Mouse (Mus musculus) T-helper 1 cell (primary cell): ENCODE measurements at regions not wholly inside any gene's neighbourhood (a gene's known extent, or its start where the extent isn't known, plus 50 kb on each side); places are given as distances from the start of the nearest gene placed in this dataset.

Source experiments
- in situ Hi-C: fragments of 300-600 bp; cut with MboI, MseI; formaldehyde crosslinking; loops from one replicate; pipeline ENCODE4 v1.15.1; 2025; ENCODE audit warnings: high pct_unique_total_duplicates

DNA sequence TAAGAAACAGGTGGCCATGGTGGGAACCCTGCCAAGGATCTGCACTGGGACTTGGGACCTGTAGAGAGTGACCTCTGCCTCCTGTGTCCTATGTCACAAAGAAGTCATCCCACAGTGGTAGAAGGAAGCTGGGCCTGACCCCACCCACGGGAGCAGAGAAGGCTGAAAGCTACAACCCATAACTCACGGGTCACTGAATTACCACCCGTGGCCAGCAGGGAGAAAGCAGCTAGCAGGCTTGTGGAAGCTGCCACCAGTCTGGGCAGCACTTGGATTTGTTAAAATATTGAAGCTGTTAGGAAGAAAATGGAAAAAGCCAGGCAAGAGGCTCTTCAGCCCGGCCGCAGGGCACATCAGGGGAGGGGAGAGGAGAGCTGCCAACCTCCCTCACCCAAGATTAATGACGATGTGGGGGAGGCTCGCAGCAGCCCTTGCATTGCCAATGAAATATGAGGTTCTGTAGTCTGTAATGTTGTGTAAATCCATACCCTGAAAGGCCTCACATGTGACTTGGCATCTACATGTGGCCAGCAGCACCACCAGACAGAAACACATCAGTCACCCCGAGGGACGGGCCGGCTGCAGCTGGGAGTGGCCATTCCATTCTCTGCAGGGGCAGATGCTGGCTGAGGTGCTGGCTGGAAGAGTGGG lies 94.5 kb downstream of the Olfm1 start:
- in situ Hi-C loops, result no loop called here

DNA sequence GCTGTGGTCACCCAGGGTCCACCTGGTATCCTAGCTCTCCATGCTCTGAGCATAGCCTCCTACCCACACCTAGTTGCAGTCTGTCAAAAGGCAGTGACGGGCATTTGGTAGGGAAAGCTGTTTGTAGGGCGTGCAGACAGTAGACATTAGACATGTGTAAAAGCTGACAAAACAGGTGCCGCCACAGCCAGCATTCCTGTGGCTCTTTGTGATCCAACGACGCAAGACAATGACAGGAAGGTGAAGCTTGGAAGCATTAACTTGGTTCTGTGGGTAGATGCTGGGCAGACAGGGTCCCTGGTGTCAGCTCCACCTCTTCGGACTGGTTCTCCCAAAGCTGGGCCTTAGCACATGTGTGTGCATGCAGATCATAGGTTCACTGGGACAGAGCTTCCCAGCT lies 96.5 kb downstream of the Olfm1 start:
- in situ Hi-C loops, result no loop called here

DNA sequence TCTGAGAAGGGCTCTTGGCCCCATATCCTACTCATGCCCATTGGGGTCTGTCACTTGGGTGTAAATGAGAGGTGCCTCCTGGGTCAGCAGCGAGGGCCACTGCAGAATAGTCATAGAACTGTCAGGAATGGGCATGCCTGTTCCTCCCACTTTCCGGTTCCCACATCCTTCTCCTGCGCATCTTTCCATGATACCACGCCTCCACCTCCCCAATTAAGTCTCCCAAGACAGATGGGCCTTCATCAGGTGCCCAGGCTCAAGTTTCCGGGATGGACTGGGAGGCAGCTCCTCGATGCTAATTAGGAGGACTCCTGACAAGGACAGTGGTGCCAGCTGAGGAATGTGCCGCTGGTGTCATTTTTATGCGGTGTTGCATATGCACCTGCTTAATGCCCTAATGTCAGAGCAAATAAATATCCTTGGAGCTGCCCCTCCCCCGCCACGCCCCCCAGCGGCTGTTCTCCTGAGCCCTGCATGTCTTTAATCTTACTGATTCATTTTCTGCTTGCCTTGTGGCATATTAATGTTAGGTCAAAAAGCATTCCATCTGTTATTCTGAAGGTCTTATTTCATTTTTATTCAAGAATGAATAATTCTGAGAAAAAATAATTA lies 97.2 kb downstream of the Olfm1 start:
- in situ Hi-C loops, result no loop called here

DNA sequence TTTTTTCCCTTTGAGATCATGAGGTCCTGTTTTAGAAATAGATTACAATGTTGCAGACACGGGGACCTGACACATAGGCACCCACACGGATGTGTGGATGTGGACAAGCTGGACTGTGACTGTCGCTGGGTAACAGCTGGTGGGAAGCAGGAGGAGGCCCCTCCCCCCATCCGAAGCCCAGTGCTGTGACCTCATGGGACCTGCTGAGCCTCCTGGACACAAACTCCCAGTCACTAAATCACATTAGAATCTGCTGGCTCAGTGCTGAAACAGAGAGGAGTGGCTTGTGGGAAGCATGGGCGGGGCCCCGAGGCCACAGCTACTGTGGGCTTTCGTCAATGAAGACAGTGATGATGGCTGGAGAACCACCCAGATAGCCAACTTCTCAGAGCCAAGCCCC lies 101.7 kb downstream of the Olfm1 start:
- in situ Hi-C loops, result no loop called here

DNA sequence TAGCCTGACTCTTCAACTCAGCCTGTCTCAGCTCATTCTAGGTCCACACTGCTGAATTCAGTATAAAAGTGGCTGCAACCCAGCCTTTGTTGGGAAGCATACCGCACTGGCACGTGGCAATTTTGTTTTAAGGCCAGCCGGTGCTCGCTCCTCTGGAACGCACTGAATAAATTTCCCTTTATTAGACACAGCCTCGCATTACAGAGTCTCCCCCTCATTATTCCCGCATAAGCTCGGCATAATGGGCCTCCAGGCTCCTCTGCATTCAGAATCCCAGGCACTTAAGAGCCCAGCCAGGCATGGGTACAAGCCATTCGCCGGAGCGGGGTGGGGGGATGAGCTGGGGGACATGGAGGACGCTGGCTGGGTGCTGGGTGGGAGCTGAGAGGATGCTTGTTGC lies 103.4 kb downstream of the Olfm1 start:
- in situ Hi-C loops, result no loop called here

DNA sequence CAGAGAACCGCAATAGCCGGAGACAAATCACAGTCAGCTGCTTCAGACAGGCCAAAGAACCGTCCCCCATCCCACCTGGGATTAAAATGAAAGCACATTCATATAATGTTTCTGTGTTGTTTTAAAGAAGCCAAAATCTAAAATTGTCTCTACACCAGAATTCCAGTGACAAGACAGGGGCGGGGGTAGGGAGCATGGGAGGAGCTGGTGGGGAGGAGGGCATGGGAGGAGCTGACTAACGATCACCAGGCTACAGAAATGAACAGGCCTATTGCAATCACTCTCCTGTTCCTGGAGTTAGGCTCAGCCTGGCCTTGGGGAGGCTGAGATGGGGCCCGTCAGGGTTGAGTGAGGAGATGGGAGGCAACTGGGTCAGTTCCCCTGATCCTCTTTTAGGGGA lies 105.9 kb downstream of the Olfm1 start:
- in situ Hi-C loops, result no loop called here

DNA sequence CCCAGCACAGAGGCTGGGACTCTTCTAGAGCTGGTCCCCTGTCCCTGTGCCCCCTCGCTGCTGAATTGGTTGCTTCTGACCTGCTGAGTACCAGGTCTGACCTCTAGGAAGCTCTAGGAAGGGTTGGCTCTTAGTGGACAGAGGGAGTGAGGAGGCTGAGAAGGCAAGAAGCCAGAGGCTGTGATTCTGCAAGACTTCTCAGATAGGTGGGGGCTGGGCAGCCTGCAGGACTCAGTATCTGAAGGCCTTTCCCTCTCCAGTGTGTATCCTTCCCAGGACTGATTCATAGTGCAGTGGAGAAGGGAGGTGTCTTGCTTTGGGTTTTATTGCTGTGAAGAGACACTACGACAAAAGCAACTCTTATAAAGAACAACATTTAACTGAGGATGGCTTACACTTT lies 106.6 kb downstream of the Olfm1 start:
- in situ Hi-C loops, result no loop called here

DNA sequence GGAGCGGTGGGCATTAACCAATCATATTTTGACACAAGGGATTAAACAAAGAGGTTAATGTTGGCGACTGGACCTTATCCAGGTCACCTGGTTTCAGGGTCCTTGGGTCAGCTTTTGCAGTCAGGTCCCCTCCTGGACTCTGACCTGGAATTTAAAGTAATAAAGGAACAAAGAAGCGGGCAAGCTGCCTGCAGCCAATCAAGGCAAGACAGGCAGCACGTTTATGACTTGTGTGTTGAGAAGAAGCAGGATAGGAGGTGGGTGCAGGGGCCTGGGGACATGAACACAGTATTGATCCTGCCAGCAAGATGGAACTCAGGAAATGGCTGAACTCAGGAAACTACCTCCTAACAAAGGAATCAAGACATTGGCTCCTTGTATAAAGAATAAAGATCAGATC lies 108.5 kb downstream of the Olfm1 start:
- in situ Hi-C loops, result no loop called here

DNA sequence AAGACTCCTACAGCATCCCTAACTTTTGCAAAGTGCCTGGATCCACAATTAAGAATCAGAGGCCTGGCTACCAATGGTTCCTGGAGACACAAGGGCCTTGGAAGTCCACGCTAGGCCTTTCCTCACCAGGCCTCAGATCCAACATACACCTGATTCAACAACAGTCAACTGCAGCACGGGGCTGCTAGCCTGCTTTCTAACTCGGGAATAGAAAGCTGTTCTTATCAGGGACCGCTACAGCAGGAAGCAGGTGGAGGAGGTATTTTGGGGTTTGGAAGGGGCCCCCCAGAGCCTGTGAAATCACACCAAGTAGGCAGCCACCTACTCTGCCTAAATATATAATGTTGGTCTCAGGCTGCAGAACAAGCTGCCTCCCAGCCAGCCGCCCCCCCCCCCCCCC lies 111.1 kb downstream of the Olfm1 start:
- in situ Hi-C loops, result no loop called here

DNA sequence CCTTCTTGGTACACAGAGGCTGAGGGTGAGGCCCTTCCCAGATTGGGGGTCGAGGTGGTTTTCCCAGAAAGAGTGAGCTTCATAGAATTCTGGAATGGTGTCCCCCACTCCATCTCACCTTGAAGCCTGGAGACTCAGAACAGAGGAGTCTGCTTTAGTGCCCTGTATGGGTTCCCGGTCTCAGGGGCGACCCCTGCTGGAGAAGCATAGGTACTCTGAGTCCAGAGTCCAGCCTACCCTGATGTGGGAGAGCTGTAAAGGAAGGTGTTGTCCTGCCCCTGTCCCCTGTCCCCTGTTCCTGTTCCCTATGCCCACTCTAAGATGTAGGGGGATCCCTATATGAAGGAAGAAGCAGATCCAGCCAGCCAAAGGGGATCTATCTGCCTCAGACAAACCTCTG lies 111.9 kb downstream of the Olfm1 start:
- in situ Hi-C loops, result loop anchor here (5.0 kb wide), 1 partner anchor 102 kb away; no protein-coding TSS in a partner anchor

DNA sequence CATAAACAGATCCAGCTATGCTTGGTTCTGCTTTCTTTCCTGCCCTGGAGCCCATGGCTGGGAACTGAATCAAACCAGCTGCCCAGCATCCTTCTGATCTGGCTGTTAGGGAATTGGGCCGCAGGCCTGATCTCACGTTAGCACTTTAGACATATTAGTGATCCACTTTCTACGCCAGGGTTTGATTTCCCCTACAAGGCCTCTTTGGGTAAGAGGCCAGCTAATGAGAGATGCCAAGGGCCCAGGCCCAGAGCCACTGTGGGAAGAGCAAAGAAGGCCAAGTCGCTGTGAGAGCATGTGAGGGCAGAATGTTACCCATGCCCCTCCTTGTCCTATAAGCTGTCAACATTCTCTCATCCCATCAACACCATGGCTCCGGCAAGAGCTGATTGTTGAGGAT lies 116.3 kb downstream of the Olfm1 start:
- in situ Hi-C loops, result loop anchor here (5.0 kb wide), 1 partner anchor 107 kb away; no protein-coding TSS in a partner anchor

DNA sequence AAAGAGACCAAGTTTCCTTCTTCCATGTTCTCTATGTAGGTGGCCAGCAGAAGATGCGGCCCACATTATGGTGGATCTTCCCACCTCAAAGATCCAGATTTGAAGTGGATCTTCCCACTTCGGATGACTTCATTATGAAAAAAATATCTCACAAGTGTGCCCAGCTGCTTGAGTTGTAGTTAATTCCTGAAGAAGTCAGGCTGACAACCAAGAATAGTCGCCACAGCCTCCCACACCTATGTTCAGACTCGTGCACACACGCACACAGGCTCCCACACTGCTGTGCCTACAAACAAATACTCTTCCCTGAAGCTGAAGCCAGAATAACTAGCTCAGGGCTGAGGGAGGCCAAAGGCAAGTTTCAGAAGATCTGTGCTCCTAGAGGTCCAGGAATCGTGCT lies 119.4 kb downstream of the Olfm1 start:
- in situ Hi-C loops, result no loop called here

DNA sequence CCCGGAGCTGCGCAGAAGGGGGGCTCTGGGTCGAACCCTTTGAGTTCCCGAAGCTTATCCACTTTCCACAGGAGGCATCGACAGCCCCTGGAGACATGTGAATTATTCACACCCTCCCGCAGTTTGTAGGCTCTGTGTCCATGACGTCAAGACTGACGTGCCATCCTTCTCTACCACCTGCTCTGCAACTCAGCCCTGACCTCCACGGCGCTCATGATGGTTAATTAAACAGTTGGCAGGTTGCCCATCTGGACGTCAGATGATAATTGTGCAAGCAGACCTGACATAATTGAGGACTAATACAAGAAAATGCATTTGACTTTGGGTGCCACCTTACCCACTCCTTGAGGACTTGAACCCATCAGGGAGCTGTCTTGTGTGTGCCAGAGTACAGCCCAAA lies 121.1 kb upstream of the Ppp1r26 start:
- in situ Hi-C loops, result no loop called here

DNA sequence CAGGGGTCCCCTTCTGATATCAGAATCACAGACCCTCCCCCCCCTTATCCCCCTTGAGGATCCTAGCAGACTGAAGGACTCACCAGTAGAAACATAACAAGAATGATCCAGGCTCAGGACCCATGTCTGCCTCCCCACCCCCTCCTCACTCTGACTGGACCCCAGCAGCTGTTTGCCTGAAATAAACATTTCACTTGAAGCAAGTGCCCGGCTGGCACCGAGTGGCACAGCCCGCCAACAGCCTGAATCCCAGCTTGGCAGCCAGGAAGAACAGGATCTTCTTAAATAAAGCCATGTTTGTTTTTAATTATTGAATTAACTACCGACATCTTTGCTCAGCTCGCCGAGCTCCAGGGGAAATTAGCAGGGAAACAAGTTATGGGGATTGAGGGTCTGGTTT lies 120.5 kb upstream of the Ppp1r26 start:
- in situ Hi-C loops, result no loop called here

DNA sequence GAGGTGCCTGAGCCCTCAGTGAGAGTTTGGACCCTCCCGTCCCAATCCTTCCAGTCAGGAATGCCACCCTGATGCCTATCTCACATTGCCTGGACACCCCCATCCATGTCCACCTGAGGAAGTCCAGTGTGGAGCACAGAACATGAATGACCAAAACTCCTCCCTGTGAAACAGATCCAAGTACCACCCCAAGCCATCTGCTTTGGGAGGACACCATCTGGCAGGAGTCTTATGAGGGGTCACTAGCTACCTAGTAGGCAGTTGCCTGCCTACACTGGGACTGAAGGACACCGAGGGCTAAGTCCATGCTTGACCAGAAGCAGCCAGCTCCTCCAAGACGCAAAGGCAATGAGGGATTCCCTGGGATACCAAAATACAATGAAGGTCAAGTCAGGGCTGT lies 119.9 kb upstream of the Ppp1r26 start:
- in situ Hi-C loops, result no loop called here

DNA sequence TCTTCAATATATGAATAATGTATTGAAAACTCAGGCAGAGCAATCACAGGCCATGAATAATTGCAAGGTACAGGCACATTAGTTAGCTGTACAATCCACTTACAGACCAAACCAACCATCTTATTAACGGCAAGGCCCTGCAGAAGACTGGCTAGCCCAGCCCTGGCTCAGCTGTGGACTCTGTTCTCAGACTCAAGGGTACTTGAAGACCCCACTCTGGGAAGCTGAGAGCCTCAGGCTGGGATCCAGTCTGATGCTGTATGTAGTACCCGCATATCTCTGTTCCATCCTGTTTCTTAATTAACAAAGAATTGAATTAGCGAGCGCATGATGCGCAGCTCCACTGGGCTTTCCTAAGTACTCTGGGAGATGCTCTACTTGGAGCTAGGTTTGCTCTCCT lies 117.5 kb upstream of the Ppp1r26 start:
- in situ Hi-C loops, result no loop called here

DNA sequence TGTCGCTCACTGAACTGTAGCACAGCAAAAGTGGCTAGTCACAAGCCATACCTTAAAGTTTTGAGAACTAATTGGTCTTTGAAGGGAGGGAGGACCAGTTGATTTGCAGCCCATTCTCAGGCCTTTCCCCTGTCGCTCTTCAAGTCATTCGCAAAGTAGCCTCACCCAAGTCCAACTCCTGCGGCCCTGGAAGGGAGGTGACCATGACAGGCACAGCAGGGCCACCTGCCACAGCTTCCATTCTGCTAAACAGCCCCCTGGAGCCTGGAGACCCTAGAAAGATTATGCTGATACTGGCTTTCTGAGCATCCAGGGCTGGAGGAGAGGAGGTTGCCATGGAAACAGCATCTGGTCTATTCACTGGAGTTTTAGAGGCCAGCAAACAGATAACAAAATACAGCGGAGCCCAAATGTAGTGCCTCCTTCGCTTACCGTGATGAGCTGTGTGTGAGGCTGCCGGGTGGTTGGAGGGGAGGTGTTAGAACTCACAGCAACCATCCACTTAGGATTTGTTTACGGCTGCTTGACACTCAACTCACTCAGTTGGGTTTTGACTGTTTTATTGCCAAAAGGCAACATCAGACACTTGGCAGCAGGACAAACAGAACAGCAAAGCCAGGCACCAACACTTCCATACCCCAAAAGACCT lies 111.3 kb upstream of the Ppp1r26 start:
- in situ Hi-C loops, result no loop called here

DNA sequence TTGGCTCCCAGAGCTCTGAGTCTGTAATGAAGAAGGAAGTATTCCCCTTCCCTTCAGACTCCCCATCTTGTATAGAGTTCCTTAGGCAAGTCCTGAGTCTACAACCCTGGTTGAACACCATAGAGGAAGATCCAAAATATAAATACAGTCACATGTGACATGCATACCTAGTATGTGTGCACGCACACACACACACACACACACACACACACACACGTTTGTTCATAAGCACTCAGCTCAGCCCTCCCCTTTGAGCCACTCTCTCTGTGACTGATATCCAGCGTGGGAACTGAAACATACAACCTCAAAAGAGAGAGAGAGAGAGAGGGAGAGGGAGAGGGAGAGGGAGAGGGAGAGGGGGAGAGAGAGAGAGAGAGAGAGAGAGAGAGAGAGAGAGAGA lies 110.8 kb upstream of the Ppp1r26 start:
- in situ Hi-C loops, result no loop called here

DNA sequence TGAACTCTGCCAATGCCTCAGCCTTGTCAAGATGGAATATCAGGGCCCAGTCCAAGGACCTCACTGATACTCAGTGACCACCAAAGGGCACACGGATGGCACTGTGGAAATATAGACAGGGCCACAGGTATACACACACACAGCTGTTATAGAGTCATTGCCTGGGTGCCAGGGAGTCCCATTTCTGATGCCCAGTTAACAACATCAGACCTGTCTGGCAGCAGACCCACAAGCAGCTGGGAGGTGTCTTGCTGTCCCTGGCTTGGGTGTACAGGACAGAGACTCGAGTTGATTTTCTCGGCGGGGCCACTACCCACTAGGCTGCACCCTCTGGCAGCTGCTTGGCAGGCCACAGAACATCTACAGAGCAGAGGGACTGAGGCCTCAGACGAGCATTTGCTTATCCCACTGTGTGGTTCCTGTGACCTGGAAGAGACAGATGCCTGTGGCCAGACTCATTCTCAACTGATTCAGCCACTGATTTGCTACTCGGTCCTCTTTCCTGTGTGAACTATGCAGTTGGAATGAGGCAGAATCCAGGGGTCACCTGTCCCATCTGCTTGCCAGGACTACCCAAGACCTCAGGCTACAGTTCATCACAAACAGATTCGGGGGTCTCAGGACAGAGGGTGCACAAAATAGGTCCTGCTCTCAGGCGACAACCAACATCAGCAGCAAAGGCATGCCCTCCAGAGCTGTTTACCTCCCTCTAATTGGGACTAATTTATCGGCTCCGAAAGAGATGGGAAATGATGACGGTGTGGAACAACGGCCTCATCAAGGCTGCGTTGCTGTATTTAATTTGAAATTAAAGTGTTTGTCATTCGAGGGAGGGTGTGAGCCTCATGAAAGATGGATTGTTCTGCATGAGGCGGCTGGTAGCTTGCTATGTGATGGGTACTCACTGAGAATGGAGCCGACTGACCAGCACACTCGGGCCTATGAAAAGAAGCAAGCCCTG lies 110.0 kb upstream of the Ppp1r26 start:
- in situ Hi-C loops, result no loop called here

DNA sequence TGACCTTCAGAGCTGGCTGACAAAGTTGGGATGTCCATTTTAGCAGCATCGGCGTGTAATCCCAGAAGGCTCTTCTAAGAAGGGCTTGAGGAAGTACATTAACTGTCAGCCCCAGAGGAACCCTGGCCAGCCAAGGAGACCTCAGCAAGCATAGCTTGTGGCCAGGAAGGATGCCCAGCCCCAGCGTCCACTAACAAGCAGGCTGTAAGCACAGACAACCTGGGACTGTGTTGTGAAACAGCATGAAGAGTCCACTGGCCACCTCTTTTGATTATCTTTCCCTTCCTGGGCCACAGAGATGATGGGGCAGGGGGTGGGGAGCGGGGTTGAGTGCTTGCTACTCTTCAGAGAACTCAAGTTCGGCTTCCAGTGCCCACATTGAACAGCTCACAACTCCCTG lies 109.0 kb upstream of the Ppp1r26 start:
- in situ Hi-C loops, result no loop called here

DNA sequence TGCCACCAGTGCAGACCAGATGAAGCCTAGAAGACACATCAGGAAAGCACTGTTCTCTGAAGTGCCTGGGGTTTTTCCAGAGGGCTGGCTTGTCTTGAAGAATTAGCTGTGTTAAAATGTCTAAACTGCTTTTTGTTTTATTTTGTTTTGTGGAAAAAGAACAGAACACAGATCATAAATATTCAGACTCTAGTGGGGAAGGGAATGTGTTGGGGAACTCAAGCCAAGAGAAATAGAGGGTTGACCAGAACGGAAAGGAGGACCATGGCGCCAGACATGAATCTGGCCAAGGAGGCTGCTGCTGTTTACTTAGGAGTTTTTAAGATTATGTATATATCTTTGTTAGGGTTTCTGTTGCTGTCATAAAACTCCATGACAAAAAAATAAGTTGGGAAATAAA lies 105.3 kb upstream of the Ppp1r26 start:
- in situ Hi-C loops, result no loop called here

DNA sequence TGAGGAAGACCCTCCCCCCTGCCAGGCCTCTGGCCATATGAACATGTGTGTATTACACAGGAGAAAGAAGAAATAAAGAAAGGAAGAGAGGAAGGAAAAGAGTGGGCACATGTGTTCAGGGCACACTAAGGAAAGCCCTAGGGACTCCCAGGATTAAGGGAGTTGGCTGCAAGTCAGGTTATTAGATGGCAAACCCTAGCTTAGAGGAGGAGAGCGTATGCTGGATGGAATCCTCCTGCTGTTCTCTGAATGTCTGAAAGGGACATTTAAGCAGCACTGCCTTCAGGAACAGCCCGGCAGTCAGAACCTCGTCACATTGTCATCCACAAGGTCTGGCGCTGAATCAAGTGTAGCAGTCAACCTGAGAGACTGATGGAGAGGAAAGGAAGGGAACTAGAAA lies 98.1 kb upstream of the Ppp1r26 start:
- in situ Hi-C loops, result no loop called here
